Mouse (Mus musculus): ENCODE data around the gene 2900026A02Rik.

Gene 2900026A02Rik

GRCm38 (mm10) chr5:113146656-113147055 lies 74.4 kb downstream of the 2900026A02Rik start:
- no peak for DNase-seq

- DNase-seq: no peak
These were observed 75.9 kb downstream of the 2900026A02Rik start for GRCm38 (mm10) chr5:113145171-113145570.

GRCm38 (mm10) chr5:113142486-113142885 lies 78.5 kb downstream of the 2900026A02Rik start:
- DNase-seq: no peak

GRCm38 (mm10) chr5:113142018-113142417 lies 79.0 kb downstream of the 2900026A02Rik start:
- no peak for DNase-seq

- no peak for DNase-seq
These were observed 80.2 kb downstream of the 2900026A02Rik start for GRCm38 (mm10) chr5:113140872-113141271.

- no peak for DNase-seq
These were observed 81.0 kb downstream of the 2900026A02Rik start for GRCm38 (mm10) chr5:113140051-113140450.

- no peak for DNase-seq
These were observed 81.8 kb downstream of the 2900026A02Rik start for GRCm38 (mm10) chr5:113139064-113139726.

- no peak for DNase-seq
These were observed 82.5 kb downstream of the 2900026A02Rik start for GRCm38 (mm10) chr5:113138319-113139063.

DNA sequence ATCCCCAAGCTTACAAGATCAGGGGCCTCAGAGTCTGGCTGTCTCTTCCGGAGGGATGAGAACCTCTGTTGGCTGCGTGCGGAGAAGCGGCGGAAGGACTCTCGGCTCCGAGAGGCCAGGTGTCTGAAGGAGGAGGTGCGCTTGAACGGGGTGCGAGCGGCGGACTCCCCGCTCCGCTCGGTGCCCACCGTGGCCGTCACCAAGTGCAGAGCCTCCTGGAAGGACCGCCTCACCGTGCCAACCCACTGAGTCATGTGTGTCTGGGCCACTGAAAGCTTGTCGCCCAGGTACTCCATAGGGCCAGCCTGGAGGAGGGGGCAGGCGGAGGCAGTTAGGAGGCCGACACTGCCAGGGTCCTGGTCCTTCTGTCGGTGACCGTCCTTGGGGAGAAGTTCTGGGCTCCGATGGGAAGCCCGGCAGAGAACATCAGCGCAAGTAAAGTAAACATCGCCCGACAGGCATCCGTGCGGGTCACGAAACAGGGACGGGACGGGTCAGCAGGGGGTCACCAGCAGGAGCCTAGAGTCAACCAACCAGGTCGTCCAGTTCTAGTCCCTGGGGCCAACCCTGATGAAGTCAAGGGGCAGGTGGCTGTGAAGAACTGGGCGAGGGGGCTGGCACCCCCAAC lies 83.2 kb downstream of the 2900026A02Rik start:
- no peak for DNase-seq

DNA sequence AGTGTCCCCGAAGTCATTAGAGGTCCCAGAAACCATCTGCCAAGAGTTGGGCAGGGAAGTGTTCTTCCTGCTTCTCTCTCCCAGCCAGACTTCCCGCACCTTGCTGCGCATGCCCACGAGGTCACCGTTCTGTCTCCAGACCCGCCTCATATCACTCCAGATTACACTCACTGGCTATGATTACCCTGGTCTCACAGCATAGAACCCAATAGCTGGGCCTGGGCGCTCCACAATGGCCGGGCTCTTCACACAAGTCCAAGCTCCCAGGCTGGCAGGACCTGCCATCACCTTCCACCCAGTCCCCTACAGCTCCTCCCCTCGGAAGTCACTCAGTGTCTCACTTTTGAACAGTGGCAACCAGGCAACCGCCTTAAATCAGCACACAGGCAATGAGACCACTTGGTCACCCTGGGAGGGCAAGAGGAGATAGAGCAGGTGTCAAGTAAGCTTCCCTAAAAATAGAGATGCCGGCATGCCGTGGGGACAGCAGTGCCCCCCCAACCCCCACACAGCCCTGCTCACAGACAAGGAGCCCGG lies 84.0 kb downstream of the 2900026A02Rik start:
- no peak for DNase-seq

DNA sequence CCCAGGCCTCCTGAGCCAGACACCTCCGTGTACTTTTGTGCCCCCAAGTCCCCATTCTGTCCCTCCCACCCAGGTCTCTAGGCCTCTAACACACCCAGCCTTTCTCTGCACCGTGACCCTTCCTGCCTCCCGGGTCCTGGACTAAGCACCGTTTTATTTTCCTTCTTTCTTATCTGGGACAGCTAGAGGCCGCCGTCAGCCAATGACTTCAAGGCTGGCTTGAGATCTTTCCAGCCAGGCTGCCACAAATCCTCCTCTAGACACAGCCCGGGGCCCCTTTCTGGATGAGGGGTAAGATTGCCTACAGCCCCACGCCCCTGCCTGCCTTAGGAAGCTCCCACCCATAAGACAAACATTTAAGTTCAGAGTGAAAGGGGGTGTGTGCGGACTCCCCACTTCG lies 85.5 kb downstream of the 2900026A02Rik start:
- DNase-seq: no peak

DNA sequence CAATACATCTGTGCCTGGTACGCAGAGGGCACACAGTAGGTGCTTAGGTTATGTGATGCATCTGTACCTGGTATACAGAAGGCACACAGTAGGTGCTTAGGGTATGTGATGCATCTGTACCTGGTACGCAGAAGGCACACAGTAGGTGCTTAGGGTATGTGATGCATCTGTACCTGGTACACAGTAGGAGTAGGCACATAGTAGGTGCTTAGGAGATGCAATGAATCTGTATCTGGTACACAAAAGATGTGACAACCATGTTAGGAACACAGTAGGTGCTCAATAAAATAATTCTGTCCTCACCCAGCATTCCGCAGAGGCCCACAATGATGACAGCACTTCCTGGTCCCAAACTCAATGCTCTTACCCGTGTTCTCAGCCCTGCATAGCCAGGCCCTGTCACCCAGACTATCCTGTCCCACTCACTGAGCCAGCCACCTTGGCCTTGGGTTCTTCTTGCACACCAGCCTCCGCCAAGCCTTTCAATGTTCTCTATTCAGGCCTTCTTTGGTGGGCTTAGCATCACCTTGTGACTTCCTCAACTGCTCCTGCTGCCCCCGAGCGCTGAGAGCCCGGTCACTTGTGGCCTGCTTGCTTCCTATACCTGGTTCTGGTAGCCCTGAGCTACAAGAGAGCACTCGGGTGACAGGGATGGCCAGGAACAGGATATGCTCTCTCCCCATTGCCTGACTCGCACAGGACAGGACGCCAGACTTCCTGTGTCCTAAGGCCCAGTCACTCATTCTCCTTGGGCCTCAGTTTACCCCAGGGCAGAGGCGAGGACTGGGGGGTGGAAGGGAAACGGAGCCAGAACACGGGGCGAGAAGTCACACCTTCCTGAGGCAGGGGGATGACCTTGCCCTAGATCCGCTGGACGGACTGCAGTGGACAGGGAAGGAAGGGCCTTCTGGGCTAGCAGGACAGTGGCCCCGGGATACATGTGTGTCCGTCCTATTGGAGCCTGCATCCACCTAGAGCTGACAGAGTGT lies 87.0 kb downstream of the 2900026A02Rik start:
- no peak for DNase-seq

- DNase-seq: no peak
These were observed 88.0 kb downstream of the 2900026A02Rik start for GRCm38 (mm10) chr5:113133080-113133491.

DNA sequence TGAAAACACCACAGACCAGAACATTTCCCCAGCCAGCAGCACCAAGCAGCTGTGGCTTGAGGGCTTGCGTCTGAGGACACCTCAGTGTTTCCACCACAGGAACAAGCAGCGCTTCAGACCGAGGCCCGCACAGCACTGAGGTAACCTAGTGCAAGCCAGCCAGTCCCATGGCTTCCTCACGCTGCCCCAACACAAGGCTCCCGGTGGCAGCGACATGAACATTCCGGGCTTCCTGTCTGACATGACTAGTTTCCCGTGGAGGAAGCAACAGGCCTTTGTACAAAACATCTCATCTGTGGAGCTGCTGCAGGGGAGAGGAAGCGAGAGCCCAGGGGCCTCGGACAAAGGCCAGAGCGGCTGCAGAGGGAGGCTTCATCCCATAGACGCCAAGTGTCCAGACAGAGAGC lies 88.4 kb downstream of the 2900026A02Rik start:
- DNase-seq: no peak

DNA sequence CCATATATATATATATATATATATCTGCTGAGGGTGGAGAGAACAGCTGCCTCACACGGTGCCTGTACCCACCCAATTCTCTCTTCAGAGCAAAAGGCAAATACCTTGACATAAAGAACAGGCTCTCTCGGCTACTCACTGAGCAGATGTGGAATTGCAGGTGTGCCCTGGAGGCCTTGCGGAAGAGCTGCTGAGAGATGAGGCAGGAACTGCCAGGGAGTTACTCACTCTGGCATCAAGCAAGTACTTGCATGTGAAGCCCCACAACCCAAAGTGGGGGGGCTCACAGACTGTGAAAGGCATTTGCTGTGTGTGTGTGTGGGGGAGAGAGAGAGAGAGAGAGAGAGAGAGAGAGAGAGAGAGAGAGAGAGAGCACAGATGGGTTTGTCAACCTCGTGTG lies 92.6 kb downstream of the 2900026A02Rik start:
- no peak for DNase-seq

DNA sequence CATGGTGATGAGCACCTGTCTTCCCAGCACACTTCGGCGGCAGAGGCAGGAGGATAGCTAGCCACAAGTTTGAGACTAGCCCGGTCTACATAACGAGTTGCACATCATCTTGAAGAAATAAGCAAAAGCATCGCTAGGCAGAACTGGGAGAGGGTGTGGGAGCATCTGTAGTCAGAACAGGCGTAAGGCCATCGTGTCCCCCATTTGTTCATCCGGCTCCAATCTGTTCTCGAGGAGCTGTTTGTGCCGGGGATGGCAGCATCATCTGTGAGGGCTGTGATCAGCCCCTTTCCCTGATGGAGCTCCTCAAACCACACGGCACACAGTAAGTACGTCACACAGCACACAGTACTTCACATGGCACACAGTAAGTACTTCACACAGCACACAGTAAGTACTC lies 94.6 kb downstream of the 2900026A02Rik start:
- no peak for DNase-seq

- DNase-seq: no peak
These were observed 97.3 kb downstream of the 2900026A02Rik start for GRCm38 (mm10) chr5:113123693-113124092.

DNA sequence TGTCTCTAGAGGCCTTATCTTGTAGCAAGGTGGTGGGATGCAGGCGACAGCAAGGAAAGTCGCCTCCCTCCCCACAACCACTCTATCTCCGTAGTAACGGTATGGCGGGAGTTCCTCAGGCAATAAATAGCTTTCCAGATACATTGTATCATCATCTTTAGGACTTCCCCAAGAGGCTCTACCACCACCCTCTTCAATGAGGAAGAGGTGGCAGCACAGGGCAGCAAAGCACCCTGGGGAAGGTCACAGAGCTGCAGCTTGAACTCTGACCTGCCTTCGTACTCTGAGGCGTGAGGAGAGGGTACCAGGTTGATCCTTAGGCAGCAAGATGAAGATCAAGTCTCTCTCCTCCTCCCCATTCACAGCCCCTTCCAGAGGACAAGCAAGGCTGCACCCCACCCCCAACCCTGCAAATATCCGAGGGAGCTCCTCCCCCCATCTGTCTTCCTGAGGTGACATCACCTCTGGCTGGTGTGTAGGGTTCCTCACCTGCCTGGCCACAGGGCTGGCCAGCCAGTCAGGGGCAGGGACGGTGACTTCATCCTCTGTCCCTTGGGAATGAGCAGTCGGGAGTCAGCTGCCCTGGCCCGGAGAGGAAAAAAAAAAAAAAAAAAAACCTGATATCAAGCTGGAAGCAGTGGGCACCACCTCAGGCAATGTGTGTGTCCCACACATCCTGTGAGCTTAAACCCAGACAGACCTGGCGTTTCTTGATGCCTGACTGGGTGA lies 98.5 kb downstream of the 2900026A02Rik start:
- no peak for DNase-seq

GRCm38 (mm10) chr5:113121591-113121875 lies 99.5 kb downstream of the 2900026A02Rik start:
- DNase-seq: no peak

DNA sequence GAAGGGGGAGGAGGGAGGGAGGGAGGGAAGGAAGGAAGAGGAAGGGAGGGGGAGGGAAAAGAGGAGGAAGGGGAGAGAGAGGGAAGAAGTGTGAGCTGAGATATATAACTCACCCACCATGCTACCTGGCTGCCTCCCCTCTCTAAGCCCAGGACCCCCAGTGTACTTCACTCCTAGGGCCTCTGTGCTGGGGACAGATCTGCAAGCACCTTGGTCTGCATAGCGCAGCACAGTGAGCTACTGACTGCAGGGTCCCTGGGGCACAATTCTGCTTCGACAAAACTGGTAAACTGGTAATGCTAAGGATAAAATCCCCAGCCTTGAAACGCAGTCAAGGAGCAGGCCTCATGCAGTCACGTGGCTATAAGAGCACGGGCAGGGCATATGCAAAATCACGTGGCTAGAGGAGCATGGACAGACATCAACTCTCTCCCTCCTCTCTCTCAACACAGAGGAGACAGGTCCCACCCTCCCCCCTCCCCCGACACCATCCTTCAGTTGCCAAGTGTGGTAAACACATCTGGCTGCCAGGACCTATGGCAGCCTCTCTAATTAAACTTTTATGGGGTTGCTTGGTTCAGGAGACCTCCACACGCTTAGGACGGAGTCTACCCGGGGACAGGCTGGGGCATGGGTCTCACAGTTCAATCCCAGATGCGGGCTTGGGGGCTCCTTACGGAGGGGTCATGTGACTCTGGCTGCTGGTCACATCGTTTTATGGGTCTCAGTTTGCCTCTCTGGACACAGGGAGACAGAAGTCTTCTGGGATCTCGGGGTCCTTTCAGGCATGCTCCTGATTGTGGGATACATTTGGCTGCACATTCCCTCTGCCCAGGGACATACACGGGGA lies 100.1 kb downstream of the 2900026A02Rik start:
- DNase-seq: no peak

DNA sequence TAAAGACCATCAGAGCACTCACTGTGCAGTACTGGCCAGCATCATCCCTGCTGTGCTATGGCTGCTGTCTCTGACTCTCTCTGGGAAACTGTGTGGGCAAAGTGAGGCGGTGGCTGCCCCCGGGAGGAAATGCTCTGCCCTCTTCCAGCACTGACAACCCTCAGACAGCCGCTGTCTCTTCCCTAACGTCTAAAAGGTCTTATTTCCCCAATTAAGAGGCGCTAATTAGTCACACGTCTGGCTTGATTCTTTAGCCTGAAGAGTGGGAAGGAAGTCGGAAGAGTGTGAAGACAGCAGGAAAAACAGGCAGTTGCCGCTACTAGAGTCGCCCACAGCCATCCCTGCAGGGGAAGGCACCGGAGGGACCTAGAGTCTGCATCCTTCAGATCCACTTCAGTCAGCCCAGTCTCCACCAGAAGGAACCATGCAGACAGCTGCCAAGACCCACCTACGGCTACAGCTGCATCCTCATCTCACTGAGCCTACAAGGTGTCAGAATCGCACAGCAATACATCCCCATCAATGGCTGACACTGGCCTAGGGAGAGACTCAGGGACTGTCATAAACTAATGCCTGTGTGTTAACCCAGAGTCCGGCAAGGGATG lies 101.1 kb downstream of the 2900026A02Rik start:
- DNase-seq: no peak
